Mouse (Mus musculus): ENCODE results near the gene Tomm34.

The Tomm34 gene

GRCm38 (mm10) chr2:164010944-164011343 lies 60.0 kb downstream of the Tomm34 start:
- no peak for DNase-seq (ENCODE audit: low spot score)

- no peak for DNase-seq (ENCODE audit: low spot score)
Observed at GRCm38 (mm10) chr2:164010496-164010895, 60.5 kb downstream of the Tomm34 start.

GRCm38 (mm10) chr2:164009227-164009626 lies 61.7 kb downstream of the Tomm34 start:
- no peak for DNase-seq (ENCODE audit: low spot score)

DNA sequence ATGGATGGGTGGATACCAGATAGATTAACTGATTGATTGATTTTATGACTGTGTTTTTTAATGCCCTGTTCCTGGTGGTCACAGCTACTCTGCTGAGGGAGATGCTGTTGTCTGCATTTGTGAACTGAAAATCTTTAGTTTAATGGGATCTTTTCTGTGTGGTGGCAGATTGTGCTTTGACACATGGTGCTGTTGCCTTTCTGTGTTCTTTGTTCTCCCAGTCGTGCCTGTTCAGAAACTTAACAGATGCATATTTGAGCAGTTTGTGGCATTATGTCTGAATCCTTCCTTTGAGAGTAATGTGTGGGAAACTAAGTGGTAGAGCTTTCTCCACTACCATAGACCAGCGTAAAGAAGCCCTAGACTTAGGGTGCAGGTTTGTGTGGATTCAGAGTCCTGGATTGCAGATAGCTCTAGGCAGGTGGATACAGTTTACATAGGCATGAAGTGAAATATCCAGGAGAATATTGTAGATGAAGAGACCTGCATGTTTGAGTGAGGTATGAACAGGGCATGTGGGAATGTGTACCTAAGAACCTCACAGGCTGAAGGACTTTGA lies 62.9 kb downstream of the Tomm34 start:
- no peak for DNase-seq (ENCODE audit: low spot score)

GRCm38 (mm10) chr2:164007547-164007946 lies 63.4 kb downstream of the Tomm34 start:
- DNase-seq (ENCODE audit: low spot score) = no peak

DNA sequence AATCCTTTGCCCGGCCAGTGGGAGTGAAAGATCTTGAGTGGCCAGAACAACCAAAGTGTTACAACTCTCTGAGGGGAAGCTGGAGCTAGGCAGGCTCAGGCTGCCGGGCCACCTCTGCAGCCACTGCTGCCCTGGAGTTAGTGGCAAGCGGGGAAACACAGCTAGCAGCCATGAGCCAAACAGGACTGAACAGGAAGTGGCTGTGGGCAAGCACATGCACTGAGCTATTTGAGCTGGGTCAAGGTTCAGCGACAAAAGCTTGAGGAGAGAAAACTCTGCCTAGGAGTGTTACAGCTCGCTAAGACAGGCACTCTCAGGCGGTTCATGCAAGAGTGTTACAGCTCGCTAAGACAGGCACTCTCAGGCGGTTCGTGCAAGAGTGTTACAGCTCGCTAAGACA lies 64.0 kb downstream of the Tomm34 start:
- DNase-seq (ENCODE audit: low spot score) = peak; percentile 39

DNA sequence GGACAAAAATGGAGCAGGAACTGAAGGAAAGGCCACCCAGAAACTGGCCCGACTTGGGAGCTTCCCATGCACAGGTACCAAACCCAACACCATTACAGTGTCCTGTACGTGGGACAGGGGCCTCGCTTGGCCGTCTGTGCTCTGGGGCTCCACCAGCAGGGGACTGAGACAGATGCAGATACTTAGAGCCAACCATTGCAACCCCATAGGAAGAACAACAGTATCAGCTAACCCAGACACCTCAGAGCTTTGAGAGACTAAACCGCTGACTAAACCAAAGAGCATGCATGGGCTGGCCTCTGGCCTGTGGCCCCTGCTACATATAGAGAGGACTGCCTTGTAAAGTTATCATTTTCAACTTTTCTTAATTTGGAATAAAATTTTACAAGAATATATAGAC lies 66.5 kb downstream of the Tomm34 start:
- DNase-seq (ENCODE audit: low spot score) = peak; percentile 40
